Mouse (Mus musculus) midbrain, postnatal 0 days (tissue): ENCODE results near the gene Gpr183. TPM values are rescaled to one million over a fixed set of nuclear protein-coding genes. Genes with fewer than 3 reads are reported as not detected.

Source experiments
- ATAC-seq: fragments of 200-750 bp; cut with Nextera tagmentation; 2 replicates; pipeline ENCODE4 v1.8.0; 2017; ENCODE audit warnings: moderate number of reproducible peaks, mild to moderate bottlenecking, moderate TSS enrichment, moderate library complexity; ENCODE audit not compliant: low FRiP score
- DNase-seq: peaks from one replicate; pipeline ENCODE4 v3.0.0-alpha.2; 2015; ENCODE audit warnings: low spot score
- H3K27ac ChIP-seq: fragments of 300-500 bp; sonication (generic); 2 replicates; pipeline ENCODE4 v1.5.1; 2014; ENCODE audit warnings: low read depth, mild to moderate bottlenecking, low read length, mixed read lengths
- H3K27me3 ChIP-seq: fragments of 300-500 bp; sonication (generic); 2 replicates; pipeline ENCODE4 v1.6.1; 2014; ENCODE audit warnings: low read length, control low read depth, mixed read lengths; ENCODE audit not compliant: insufficient read depth
- H3K36me3 ChIP-seq: fragments of 300-500 bp; sonication (generic); 2 replicates; pipeline ENCODE4 v1.6.1; 2014; ENCODE audit warnings: low read length, control low read depth, mixed read lengths; ENCODE audit not compliant: insufficient read depth
- H3K4me1 ChIP-seq: fragments of 300-500 bp; sonication (generic); 2 replicates; pipeline ENCODE4 v1.6.1; 2014; ENCODE audit warnings: mild to moderate bottlenecking, control low read depth, antibody characterized with exemption, low read length, mixed read lengths; ENCODE audit not compliant: insufficient read depth
- H3K4me2 ChIP-seq: fragments of 300-500 bp; sonication (generic); 2 replicates; pipeline ENCODE4 v1.6.1; 2014; ENCODE audit warnings: low read depth, mild to moderate bottlenecking, low read length, mixed read lengths; ENCODE audit not compliant: poor library complexity, severe bottlenecking
- H3K4me3 ChIP-seq: fragments of 300-500 bp; sonication (generic); 2 replicates; pipeline ENCODE4 v1.5.1; 2014; ENCODE audit warnings: low read depth, mild to moderate bottlenecking, low read length, moderate library complexity
- H3K9ac ChIP-seq: fragments of 300-500 bp; sonication (generic); replicated peaks from 2 replicates; pipeline ENCODE4 v1.6.1; 2014; ENCODE audit warnings: mild to moderate bottlenecking, low read length, moderate library complexity, mixed read lengths; ENCODE audit not compliant: poor library complexity, severe bottlenecking
- H3K9me3 ChIP-seq: fragments of 300-500 bp; sonication (generic); 2 replicates; pipeline ENCODE4 v1.6.1; 2016; ENCODE audit warnings: low read length, control low read depth
- CTCF ChIP-seq: IDR thresholded peaks from 2 replicates; pipeline ENCODE4 v1.5.1; 2016; ENCODE audit warnings: antibody characterized with exemption, mild to moderate bottlenecking
- WGBS: fragments of 180-500 bp; shearing (Covaris S2); extraction: QIAGEN DNeasy Blood & Tissue Kit; methylation state at CpG from one replicate; pipeline ENCODE4 v1.1.7; 2014; 5-methylcytosine and 5-hydroxymethylcytosine counted together
- polyA plus RNA-seq: library from polyadenylated mRNA; unstranded; fragments of >200 nt; fragmentation: Nextera tagmentation; extraction: Ambion mirVana; gene quantifications from 2 replicates; pipeline ENCODE4 v1.2.1, GENCODE M21; 2015
- total RNA-seq: library from RNA; depleted of rRNA; stranded (reverse); fragments of >200 nt; gene quantifications from 2 replicates; pipeline ENCODE4 v1.2.3, GENCODE M21; 2014

Gene Gpr183
- total and polyA plus RNA-seq, 2 experiments from 2014 or later: 0.49 to 1.3 TPM

GRCm38 (mm10) chr14:121934597-121934946 lies 30.4 kb downstream of the Gpr183 start:
- Histone ChIP-seq H3K4me1 (0 out of 2 replicates have a peak, but pooled peaks cover 6% of the 10 kb centered on the region), H3K27me3 (no peaks in the 10 kb centered on the region), H3K27ac (no peak overlapping the region), H3K4me3 (no peak overlapping the region), H3K4me2 (no peak overlapping the region), H3K9ac (no peak overlapping the region), H3K9me3 (0 out of 2 replicates have a peak, but pooled peaks cover 4% of the 10 kb centered on the region), H3K36me3 (peaks cover 12% of the 10 kb centered on the region)
- DNase-seq (no peak), ATAC-seq (no peak)
- 97% methylated on average over 5 of the region's 5 CpGs for WGBS
- no peak for TF ChIP-seq CTCF

DNA sequence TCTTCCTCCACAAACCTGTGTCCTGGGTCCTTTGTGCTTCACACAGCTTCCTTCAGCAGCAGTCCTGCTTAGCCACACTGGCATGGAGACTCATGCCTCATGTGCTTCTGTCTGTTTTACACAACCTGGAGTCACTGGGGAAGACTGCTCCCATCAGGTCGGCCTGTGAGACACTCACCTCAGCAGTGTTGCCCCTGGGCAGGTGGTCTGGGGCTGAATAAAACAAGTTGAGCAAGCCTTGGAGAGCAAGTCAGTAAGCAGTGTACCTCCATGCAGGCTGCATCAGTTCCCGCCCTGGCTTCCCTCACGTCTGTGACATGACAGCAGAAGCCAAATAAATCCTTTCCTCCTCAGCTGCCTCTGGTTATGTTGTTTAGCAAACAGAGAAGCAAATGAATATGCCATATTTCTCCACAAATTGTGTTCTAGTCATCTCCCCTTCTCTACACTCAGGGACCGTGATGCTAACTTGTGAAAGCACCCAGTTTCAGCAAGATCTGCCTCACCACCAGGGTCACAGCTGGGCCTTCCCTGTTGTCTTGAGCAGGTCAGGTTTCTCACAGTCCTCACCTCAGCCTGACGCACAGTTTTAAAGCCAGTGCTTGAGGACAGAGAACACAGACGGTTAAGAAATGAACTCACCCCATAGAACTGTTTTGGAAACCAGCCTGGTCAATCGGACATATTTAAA lies 30.9 kb downstream of the Gpr183 start:
- no peak overlapping the region for H3K4me3 ChIP-seq

GRCm38 (mm10) chr14:121932180-121932579 lies 32.8 kb downstream of the Gpr183 start:
- Histone ChIP-seq H3K9me3 (0 out of 2 replicates have a peak, but pooled peaks cover 4% of the 10 kb centered on the region), H3K27me3 (no peaks in the 10 kb centered on the region), H3K4me3 (no peak overlapping the region), H3K9ac (no peak overlapping the region), H3K27ac (no peak overlapping the region), H3K4me1 (0 out of 2 replicates have a peak, but pooled peaks cover 6% of the 10 kb centered on the region), H3K4me2 (no peak overlapping the region), H3K36me3 (peaks cover 12% of the 10 kb centered on the region)
- WGBS: 53% methylated on average over 4 of the region's 4 CpGs
- TF ChIP-seq CTCF: no peak
- DNase-seq (no peak), ATAC-seq (no peak)

More for the DNA sequence above, 30.9 kb downstream of the Gpr183 start:
- Histone ChIP-seq H3K4me2 (no peak overlapping the region), H3K27ac (no peak overlapping the region), H3K9me3 (0 out of 2 replicates have a peak, but pooled peaks cover 4% of the 10 kb centered on the region), H3K4me1 (0 out of 2 replicates have a peak, but pooled peaks cover 6% of the 10 kb centered on the region), H3K36me3 (peaks cover 12% of the 10 kb centered on the region), H3K27me3 (no peaks in the 10 kb centered on the region), H3K9ac (no peak overlapping the region)
- TF ChIP-seq CTCF: no peak
- ATAC-seq (no peak), DNase-seq (no peak)
- WGBS: 97% methylated on average over 7 of the region's 7 CpGs

DNA sequence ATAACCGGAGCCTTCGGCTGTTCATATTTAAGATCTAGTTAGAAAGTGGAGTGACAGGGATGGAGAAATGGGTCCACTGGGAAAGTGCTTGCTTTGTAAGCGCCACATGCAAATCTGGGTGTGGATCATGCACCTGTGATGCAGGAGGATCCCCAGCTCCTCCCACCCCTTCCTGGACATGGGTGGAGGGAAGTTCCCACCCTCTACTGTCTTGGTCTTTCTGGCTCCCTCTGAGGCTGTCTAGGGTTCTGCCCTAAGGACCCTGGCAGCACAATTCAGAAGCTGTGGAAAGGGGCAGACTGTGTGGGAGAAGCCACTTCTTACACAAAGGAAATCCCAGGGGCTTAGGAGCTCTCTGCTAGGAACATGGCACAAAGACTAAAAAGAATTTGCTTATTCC lies 33.4 kb downstream of the Gpr183 start:
- no peak for TF ChIP-seq CTCF
- 0 out of 2 replicates have a peak, but pooled peaks cover 6% of the 10 kb centered on the region for H3K4me1 ChIP-seq
- 93% methylated on average over 3 of the region's 3 CpGs for WGBS
- no peaks in the 10 kb centered on the region for H3K27me3 ChIP-seq
- H3K4me2 ChIP-seq: no peak overlapping the region
- H3K9ac ChIP-seq: no peak overlapping the region
- no peak overlapping the region for H3K4me3 ChIP-seq
- H3K36me3 ChIP-seq: peaks cover 12% of the 10 kb centered on the region
- ATAC-seq (no peak), DNase-seq (no peak)
- no peak overlapping the region for H3K27ac ChIP-seq
- H3K9me3 ChIP-seq: 0 out of 2 replicates have a peak, but pooled peaks cover 4% of the 10 kb centered on the region

DNA sequence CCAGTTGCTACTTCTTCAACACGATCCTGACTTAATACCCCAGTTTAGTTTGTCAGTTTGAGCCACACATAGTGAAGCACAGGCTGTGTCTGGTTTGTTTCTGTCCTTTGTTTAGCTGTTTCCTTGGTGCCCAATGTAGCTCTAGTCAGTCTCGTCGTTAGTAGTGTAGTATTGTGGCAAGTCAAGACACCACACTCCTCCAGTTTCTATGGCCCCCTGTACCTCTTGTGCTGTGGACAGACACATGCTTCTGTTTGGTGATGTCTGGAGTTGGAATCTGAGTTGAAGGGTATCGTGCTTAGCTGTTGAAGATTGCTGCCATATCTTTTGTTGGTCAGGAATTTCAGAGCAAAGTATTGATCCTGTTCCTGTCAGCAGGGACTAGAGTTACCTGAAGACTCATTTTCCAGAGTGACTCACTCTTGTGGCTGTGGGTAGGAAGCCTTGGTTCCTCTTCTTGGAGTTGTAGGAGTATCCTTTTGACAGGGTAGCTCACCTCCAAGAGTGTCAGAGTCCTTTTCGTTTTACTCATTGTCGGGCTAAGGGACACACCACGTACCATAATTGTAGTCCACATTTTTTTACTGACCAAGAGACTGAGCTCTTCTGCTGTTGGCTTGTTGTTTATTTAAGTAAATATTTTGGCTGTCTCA lies 34.1 kb downstream of the Gpr183 start:
- Histone ChIP-seq H3K27ac (no peak overlapping the region), H3K9ac (no peak overlapping the region), H3K4me3 (no peak overlapping the region), H3K9me3 (no peaks in the 10 kb centered on the region), H3K4me1 (0 out of 2 replicates have a peak, but pooled peaks cover 6% of the 10 kb centered on the region), H3K4me2 (no peak overlapping the region), H3K36me3 (peaks cover 12% of the 10 kb centered on the region), H3K27me3 (no peaks in the 10 kb centered on the region)
- DNase-seq: no peak
- TF ChIP-seq CTCF: no peak
- 77% methylated on average over 7 of the region's 7 CpGs for WGBS
- ATAC-seq: no peak
